Mouse (Mus musculus) hindbrain, postnatal 0 days (tissue): ENCODE measurements around the gene Plekhg3. TPM values are rescaled to one million over a fixed set of nuclear protein-coding genes. Genes with fewer than 3 reads are reported as not detected.

Experiments
- ATAC-seq: fragments of 200-750 bp; cut with Nextera tagmentation; 2 replicates; pipeline ENCODE4 v1.8.0; 2017; ENCODE audit warnings: mild to moderate bottlenecking, moderate TSS enrichment, moderate library complexity
- DNase-seq: peaks from one replicate; pipeline ENCODE4 v3.0.0-alpha.2; 2015; ENCODE audit warnings: low spot score
- H3K27ac ChIP-seq: fragments of 300-500 bp; sonication (generic); 2 replicates; pipeline ENCODE4 v1.5.1; 2014; ENCODE audit warnings: mild to moderate bottlenecking
- H3K27me3 ChIP-seq: fragments of 300-500 bp; sonication (generic); 2 replicates; pipeline ENCODE4 v1.6.1; 2014; ENCODE audit warnings: low read length, mixed read lengths; ENCODE audit not compliant: insufficient read depth
- H3K36me3 ChIP-seq: fragments of 300-500 bp; sonication (generic); 2 replicates; pipeline ENCODE4 v1.6.1; 2014; ENCODE audit warnings: low read length, mixed read lengths; ENCODE audit not compliant: insufficient read depth
- H3K4me1 ChIP-seq: fragments of 300-500 bp; sonication (generic); 2 replicates; pipeline ENCODE4 v1.6.1; 2014; ENCODE audit warnings: antibody characterized with exemption, low read length, mixed read lengths; ENCODE audit not compliant: insufficient read depth
- H3K4me2 ChIP-seq: fragments of 300-500 bp; sonication (generic); 2 replicates; pipeline ENCODE4 v1.6.1; 2014; ENCODE audit warnings: low read depth, mild to moderate bottlenecking, low read length, moderate library complexity, mixed read lengths
- H3K4me3 ChIP-seq: fragments of 300-500 bp; sonication (generic); 2 replicates; pipeline ENCODE4 v1.5.1; 2014; ENCODE audit warnings: low read length
- H3K9ac ChIP-seq: fragments of 300-500 bp; sonication (generic); replicated peaks from 2 replicates; pipeline ENCODE4 v1.6.1; 2014; ENCODE audit warnings: mild to moderate bottlenecking, low read length, moderate library complexity, mixed read lengths
- H3K9me3 ChIP-seq: fragments of 300-500 bp; sonication (generic); 2 replicates; pipeline ENCODE4 v1.6.1; 2016; ENCODE audit warnings: low read length, mixed read lengths
- CTCF ChIP-seq: IDR thresholded peaks from 2 replicates; pipeline ENCODE4 v1.5.1; 2016; ENCODE audit warnings: antibody characterized with exemption, control low read depth, low read depth
- WGBS: fragments of 180-500 bp; shearing (Covaris S2); extraction: QIAGEN DNeasy Blood & Tissue Kit; methylation state at CpG from one replicate; pipeline ENCODE4 v1.1.7; 2014; 5-methylcytosine and 5-hydroxymethylcytosine counted together
- polyA plus RNA-seq: library from polyadenylated mRNA; unstranded; fragments of >200 nt; fragmentation: Nextera tagmentation; extraction: Ambion mirVana; gene quantifications from 2 replicates; pipeline ENCODE4 v1.2.1, GENCODE M21; 2015
- total RNA-seq: library from RNA; depleted of rRNA; stranded (reverse); fragments of >200 nt; gene quantifications from 2 replicates; pipeline ENCODE4 v1.2.3, GENCODE M21; 2014

Plekhg3 gene
- total and polyA plus RNA-seq, 2 experiments from 2014 or later: 1.8 to 5.4 TPM

DNA sequence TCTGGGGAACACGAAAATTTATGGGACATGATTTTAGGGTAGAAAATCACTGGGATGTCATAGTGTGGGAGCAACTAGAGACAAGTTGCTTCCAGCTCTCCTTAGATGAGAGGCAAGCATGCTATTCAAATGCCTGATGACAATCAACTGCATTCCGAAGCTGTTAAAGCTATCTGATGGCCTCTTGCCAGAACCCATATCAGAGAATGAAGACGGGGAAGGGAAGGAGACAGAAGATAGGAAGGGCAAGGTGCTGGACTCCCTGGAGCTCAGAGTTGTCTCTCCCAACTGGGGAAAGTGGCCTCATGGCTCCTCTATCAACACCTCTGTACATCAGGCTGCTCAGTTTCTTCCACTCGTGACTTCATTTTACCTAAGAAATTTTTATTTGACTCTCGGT lies 7.0 kb upstream of the Plekhg3 start:
- Histone ChIP-seq H3K4me2 (no peak overlapping the region), H3K27me3 (no peaks in the 10 kb centered on the region), H3K27ac (no peak overlapping the region), H3K9ac (no peak overlapping the region), H3K9me3 (no peaks in the 10 kb centered on the region), H3K4me3 (no peak overlapping the region), H3K4me1 (no peaks in the 10 kb centered on the region), H3K36me3 (no peaks in the 10 kb centered on the region)
- 75% methylated on average over 5 of the region's 5 CpGs for WGBS
- TF ChIP-seq CTCF: no peak
- ATAC-seq (no peak), DNase-seq (no peak)

DNA sequence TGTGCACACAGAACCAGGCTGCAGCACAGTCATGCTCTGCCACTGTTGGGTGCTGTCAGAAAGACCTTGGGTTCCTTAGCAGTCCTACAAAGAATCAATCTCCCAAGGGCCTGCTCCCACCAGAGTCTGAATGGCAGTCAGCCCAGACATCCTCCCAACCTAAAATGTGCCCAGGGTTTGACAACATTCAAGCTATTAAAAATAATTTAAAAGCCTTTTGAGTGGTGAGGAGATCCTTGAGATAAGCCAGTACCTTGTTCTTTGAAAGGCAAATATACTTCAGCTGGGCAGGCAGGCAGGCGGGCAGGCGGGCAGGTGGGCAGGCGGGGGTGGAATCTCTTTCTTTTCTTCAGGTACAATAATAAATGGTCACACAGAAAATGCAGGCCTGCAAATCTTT lies 5.8 kb upstream of the Plekhg3 start:
- TF ChIP-seq CTCF: no peak
- no peaks in the 10 kb centered on the region for H3K9me3 ChIP-seq
- WGBS: 96% methylated on average over 3 of the region's 3 CpGs
- no peak for ATAC-seq
- no peak overlapping the region for H3K27ac ChIP-seq
- no peaks in the 10 kb centered on the region for H3K27me3 ChIP-seq
- no peak overlapping the region for H3K4me2 ChIP-seq
- DNase-seq: no peak
- H3K36me3 ChIP-seq: no peaks in the 10 kb centered on the region
- H3K4me1 ChIP-seq: no peaks in the 10 kb centered on the region
- H3K9ac ChIP-seq: no peak overlapping the region
- no peak overlapping the region for H3K4me3 ChIP-seq

DNA sequence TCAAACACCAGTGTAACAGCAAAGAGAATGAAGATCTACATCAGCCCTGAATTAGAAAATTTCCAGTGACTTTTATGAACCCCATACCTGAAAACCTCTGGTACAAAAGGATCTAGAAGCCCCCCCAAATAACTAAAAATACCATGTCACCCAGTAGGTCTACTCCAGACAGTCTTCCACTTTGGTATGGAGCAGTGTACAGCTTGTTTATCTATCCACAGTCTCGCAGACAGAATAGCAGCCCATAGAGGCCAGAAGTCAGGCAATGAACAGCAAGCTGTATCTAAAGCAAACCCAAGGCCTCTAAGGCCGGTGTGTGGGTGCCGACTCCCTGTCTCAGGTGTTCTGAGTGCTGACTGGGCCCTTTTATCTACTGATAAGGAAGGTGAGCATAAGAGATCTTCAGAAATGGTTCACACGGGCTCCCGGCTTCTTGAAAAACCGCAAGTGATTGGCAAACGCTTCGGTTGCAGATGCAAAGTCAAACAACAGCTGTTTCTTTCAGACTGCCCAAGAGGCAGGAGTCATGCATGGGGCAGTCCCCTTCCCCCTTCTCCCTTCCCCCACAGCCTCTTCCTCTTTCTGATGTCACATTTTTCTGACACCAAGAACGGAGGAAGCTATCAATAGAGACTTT lies 3.3 kb upstream of the Plekhg3 start:
- Histone ChIP-seq H3K4me3 (no peak overlapping the region), H3K9me3 (no peaks in the 10 kb centered on the region), H3K9ac (no peak overlapping the region), H3K36me3 (no peaks in the 10 kb centered on the region), H3K27ac (no peak overlapping the region), H3K4me2 (no peak overlapping the region), H3K4me1 (no peaks in the 10 kb centered on the region), H3K27me3 (peaks cover 19% of the 10 kb centered on the region)
- DNase-seq (no peak), ATAC-seq (no peak)
- 63% methylated on average over 9 of the region's 9 CpGs for WGBS
- TF ChIP-seq CTCF: no peak

DNA sequence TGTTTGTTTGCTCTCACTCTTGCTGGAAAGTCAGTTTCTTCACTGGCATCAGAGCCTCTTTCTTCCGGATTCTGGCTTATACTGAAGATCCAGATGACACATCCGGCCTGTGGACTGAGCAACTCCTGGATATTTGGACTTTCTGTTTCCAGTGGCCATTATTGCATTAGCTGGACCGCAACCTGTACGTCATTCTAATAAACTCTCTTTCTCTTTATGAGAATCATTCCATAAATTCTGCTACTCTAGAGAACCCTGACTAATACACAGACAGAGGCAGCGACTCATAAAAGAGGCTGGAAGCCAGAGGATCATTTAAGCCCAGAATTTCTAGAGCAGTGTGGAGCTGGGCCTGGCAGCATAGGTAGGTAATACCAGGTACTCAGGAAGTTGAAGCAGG lies 1.9 kb upstream of the Plekhg3 start:
- DNase-seq: no peak
- Histone ChIP-seq H3K9ac (no peak overlapping the region), H3K27ac (no peak overlapping the region), H3K36me3 (no peaks in the 10 kb centered on the region), H3K9me3 (no peaks in the 10 kb centered on the region), H3K4me1 (peaks cover 7% of the 10 kb centered on the region), H3K27me3 (peaks cover 21% of the 10 kb centered on the region), H3K4me3 (no peak overlapping the region), H3K4me2 (no peak overlapping the region)
- 88% methylated on average over 5 of the region's 5 CpGs for WGBS
- no peak for TF ChIP-seq CTCF
- ATAC-seq: no peak

DNA sequence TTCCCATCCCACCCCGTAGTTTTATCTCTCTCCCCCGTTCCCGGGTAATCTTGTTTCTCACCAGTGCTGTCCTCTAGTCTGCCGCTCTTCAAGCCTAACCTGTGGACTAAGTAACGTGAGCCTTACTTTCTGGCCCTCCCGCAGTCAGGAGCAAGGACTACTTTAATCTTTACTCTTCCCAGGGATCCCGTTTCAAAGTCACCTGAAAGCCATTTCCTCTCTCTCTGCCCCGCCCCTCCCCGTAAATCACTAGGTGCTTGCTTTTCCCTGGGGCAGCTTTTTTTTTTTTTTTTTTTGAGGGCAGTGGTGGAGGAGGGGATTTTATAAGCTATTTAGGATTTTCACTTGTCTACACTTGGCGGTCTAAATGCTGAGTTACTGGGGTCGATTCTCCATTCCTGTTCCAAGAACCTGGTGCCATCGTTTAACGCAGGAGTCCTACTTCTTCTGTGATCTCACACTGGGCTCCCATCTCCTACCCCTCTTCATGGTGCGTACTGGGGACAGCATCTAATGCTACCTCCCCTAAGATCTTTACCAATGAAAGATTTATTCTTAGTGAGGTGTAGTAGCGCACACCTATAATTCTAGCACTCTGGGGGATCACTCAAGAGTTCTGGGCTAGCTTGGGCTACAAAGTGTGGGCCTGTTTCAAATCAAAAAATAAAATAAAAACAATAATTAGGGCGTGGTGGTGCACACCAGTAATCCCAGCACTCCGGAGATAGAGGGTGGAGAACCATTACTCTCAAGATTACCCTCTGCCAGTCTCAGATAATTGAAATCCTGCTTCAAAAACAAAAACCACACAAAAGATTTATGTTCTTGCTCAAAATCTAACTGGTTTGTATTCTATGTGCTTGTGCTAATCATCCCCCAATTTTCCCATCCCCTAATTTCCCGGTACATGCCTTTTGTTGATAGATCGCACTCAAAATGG lies 1.6 kb downstream of the Plekhg3 start:
- Histone ChIP-seq H3K9me3 (no peaks in the 10 kb centered on the region), H3K4me1 (peaks cover 10% of the 10 kb centered on the region), H3K27ac (no peak overlapping the region), H3K4me3 (peak overlapping the region; percentile 59), H3K9ac (no peak overlapping the region; the same call in 1 of the 2 replicates), H3K4me2 (peak overlapping the region; percentile 99), H3K27me3 (peaks cover 32% of the 10 kb centered on the region), H3K36me3 (no peaks in the 10 kb centered on the region)
- DNase-seq (no peak), ATAC-seq (no peak)
- WGBS: 6% methylated on average over 19 of the region's 19 CpGs
- no peak for TF ChIP-seq CTCF

DNA sequence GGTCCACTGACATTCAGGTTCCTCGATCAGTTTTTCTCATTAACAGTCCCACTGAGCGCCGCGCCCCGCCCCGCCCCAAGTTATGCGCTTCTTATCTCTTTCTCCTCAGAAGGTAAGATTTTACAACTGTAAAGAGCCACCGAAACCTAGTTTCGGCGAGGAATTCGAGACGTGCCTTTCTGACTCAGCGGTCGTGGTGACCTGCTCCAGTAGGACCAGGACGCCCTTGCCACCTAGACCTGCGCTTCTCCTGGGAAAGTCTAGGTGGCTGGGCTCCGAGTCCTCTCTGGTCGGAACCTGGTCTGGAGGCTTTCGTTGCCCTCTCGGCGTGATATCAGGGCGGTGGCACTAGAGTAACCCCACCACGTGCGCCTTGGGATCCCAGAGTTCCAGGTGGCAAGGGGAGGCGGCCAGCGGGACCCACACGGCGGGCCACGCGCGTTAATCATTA lies 2.3 kb downstream of the Plekhg3 start:
- Histone ChIP-seq H3K4me1 (peaks cover 10% of the 10 kb centered on the region), H3K9me3 (no peaks in the 10 kb centered on the region), H3K27me3 (peaks cover 32% of the 10 kb centered on the region), H3K9ac (peak overlapping the region; percentile 44; the same call in 1 of the 2 replicates), H3K4me2 (peak overlapping the region; percentile 99), H3K4me3 (peak overlapping the region; percentile 59), H3K36me3 (no peaks in the 10 kb centered on the region), H3K27ac (no peak overlapping the region)
- ATAC-seq (peak; percentile 36; the same call in 1 of the 2 replicates), DNase-seq (no peak)
- no peak for TF ChIP-seq CTCF
- 1% methylated on average over 31 of the region's 31 CpGs for WGBS
